Mouse (Mus musculus) liver, embryonic 12.5 days (tissue): ENCODE results near the gene Fnbp1. TPM values are rescaled to one million over a fixed set of nuclear protein-coding genes. Genes with fewer than 3 reads are reported as not detected.
A peak's percentile ranks its signal among the peaks of the same experiment; 100 is the strongest.

Experiments
- ATAC-seq: fragments of 200-750 bp; cut with Nextera tagmentation; 2 replicates; pipeline ENCODE4 v1.8.0; 2017; ENCODE audit warnings: moderate number of reproducible peaks, mild to moderate bottlenecking, moderate library complexity
- H3K27ac ChIP-seq: fragments of 300-500 bp; sonication (generic); 2 replicates; pipeline ENCODE4 v1.5.1; 2016; ENCODE audit warnings: mild to moderate bottlenecking
- H3K27me3 ChIP-seq: fragments of 300-500 bp; sonication (generic); replicated peaks from 2 replicates; pipeline ENCODE4 v1.6.1; 2016; ENCODE audit warnings: mild to moderate bottlenecking, moderate library complexity
- H3K36me3 ChIP-seq: fragments of 300-500 bp; sonication (generic); 2 replicates; pipeline ENCODE4 v1.6.1; 2016; ENCODE audit warnings: mild to moderate bottlenecking, moderate library complexity
- H3K4me1 ChIP-seq: fragments of 300-500 bp; sonication (generic); 2 replicates; pipeline ENCODE4 v1.6.1; 2016
- H3K4me2 ChIP-seq: fragments of 300-500 bp; sonication (generic); 2 replicates; pipeline ENCODE4 v1.6.1; 2016; ENCODE audit warnings: mild to moderate bottlenecking, moderate library complexity
- H3K4me3 ChIP-seq: fragments of 300-500 bp; sonication (generic); 2 replicates; pipeline ENCODE4 v1.5.1; 2016; ENCODE audit warnings: mild to moderate bottlenecking, moderate library complexity
- H3K9ac ChIP-seq: fragments of 300-500 bp; sonication (generic); 2 replicates; pipeline ENCODE4 v1.6.1; 2016; ENCODE audit warnings: mild to moderate bottlenecking, moderate library complexity
- H3K9me3 ChIP-seq: fragments of 300-500 bp; sonication (generic); replicated peaks from 2 replicates; pipeline ENCODE4 v1.6.1; 2016; ENCODE audit warnings: mild to moderate bottlenecking, moderate library complexity
- WGBS: fragments of 180-500 bp; shearing (Covaris S2); methylation state at CpG from one replicate; pipeline ENCODE4 v1.1.7; 2016; ENCODE audit not compliant: insufficient replicate concordance; 5-methylcytosine and 5-hydroxymethylcytosine counted together
- polyA plus RNA-seq: library from polyadenylated mRNA; unstranded; fragments of >200 nt; fragmentation: Nextera tagmentation; extraction: Ambion mirVana; gene quantifications from 2 replicates; pipeline ENCODE4 v1.2.1, GENCODE M21; 2016

Fnbp1 gene
- polyA plus RNA-seq, 1 experiment from 2014 or later: 11.1 TPM

DNA sequence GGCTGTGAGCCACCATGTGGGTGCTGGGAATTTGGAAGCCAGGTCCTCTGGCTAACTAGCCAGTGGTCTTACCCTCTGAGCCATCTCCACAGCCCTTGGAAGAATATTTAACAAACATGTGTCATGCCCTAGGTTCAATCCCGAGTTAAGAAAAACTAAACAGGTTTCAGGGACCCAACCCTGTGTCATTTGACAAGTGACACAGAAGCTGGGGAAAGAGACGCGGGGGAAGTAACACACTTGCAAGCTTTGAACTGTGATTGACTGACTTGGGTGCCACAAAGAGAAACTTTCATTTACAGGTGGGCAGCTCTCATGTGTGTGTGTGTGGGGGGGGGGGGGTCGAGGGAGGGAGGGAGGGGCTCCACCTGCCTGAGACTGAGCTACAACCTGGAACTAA is 7.8 kb downstream of the Fnbp1 start:
- 63% methylated on average over 3 of the region's 4 CpGs for WGBS
- H3K4me3 ChIP-seq: no peak overlapping the region
- no peaks in the 10 kb centered on the region for H3K27me3 ChIP-seq
- no peaks in the 10 kb centered on the region for H3K9me3 ChIP-seq
- H3K4me1 ChIP-seq: peaks cover 71% of the 10 kb centered on the region
- H3K36me3 ChIP-seq: no peaks in the 10 kb centered on the region
- no peak overlapping the region for H3K9ac ChIP-seq
- no peak for ATAC-seq
- no peak overlapping the region for H3K27ac ChIP-seq
- no peak overlapping the region for H3K4me2 ChIP-seq

DNA sequence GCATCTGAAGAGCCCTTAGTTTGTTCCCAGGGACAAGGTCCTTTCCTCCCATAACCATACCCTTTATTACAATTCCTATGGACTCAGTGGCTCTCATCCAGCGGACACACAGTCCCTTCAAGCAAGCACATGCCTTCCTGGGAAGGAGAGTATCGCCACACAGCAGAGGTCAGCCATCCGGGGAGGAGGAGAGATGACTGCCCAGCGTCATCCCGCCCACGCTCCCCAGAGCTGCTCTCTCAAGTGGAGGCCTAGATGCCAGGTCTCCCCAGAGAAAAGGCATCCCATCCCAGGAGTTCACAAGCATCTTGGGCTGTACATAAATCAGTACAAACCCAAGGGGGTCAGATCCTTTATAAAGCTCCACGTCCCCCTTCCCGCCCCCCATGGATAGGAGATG is 9.1 kb downstream of the Fnbp1 start:
- no peak overlapping the region for H3K9ac ChIP-seq
- WGBS: 74% methylated on average over 8 of the region's 8 CpGs
- H3K27me3 ChIP-seq: no peaks in the 10 kb centered on the region
- H3K4me2 ChIP-seq: no peak overlapping the region
- no peaks in the 10 kb centered on the region for H3K36me3 ChIP-seq
- no peak overlapping the region for H3K27ac ChIP-seq
- peaks cover 74% of the 10 kb centered on the region for H3K4me1 ChIP-seq
- no peak for ATAC-seq
- no peaks in the 10 kb centered on the region for H3K9me3 ChIP-seq
- H3K4me3 ChIP-seq: no peak overlapping the region

DNA sequence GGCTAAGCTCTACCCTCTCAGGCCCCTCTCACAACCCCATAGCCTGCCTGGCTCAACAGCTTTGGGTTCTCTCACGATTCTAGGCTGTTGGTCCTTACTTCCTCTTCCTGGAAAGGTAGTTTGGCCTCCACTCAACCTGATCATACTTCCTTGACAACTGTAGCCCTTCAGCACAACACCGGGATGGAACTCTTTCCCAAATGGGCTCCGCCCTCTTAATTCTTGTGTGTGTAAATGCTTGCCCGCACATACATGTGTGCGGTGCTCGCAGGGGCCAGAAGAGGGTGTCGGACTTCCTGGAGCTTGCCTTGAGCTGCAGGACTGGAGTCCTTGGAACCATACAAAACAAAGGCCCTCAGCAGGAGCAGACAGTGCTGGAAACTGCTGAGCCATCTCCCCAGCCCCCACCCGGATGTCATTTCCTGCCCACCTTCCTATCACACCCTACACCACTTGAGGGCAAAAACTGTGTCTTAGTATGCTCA is 11.0 kb downstream of the Fnbp1 start:
- Histone ChIP-seq H3K4me1 (peaks cover 75% of the 10 kb centered on the region), H3K4me2 (peak overlapping the region; percentile 15), H3K4me3 (no peak overlapping the region), H3K27me3 (no peaks in the 10 kb centered on the region), H3K9ac (peak overlapping the region; percentile 44; the same call in 1 of the 2 replicates), H3K36me3 (no peaks in the 10 kb centered on the region), H3K9me3 (no peaks in the 10 kb centered on the region), H3K27ac (peak overlapping the region; percentile 69)
- ATAC-seq: peak; percentile 51
- WGBS: 20% methylated on average over 8 of the region's 8 CpGs

DNA sequence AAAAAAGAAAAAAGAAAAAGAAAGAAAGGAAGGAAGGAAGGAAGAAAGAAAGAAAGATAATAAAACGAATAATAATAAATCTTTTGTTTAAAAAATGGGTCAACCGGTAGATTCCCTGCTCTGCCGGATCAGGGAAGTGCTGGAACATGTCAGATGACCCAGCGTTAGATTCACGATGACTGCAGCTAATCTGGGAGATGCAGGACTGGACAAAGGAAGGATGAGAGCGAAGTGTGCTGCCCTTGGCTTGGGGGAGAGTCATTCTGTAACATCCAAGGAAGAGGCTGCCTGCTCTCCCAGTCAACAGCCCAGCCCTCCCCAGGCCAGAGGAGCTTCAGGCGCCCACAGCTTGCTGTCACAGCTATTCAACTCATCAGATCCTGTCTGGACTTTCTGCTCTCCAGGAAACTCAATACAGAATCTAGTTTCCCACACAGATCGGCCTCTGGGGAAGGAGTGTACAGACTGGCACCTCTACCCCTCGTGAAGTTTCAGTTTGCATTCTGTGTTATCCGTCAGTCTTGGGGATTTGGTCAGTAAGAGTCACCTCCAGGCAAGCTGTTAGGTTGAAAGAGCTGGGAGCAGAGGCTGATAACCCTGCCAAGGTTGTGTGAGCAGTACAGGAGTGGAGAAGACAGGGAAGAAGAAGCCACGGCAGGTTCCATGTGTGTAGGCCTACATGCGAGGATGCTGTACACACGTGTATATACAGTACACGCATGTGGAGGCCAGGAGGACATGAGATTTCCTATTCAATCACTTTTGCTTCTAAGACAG is 11.9 kb downstream of the Fnbp1 start:
- Histone ChIP-seq H3K9me3 (no peaks in the 10 kb centered on the region), H3K4me3 (no peak overlapping the region), H3K27ac (peak overlapping the region; percentile 69), H3K9ac (no peak overlapping the region), H3K27me3 (no peaks in the 10 kb centered on the region), H3K36me3 (no peaks in the 10 kb centered on the region), H3K4me1 (peaks cover 75% of the 10 kb centered on the region), H3K4me2 (no peak overlapping the region)
- ATAC-seq: no peak
- WGBS: 62% methylated on average over 14 of the region's 14 CpGs

DNA sequence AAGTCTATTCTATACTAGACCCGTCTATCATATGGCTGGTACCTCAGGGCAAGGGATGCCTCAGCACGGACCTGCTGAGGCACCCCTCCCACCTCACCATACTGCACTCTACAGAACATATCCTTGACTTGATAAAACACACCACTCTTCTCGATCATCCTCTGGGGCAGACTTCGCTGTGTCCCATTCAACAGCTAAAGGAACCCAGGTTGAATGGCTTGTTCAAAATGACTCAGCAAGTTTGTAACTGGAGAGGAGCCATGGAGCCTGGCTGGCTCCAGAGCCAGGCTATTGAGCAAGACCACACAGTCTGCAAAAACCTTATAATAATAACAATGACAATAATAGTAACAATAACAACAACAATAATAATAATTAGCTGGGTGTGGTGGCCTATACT is 13.9 kb downstream of the Fnbp1 start:
- peaks cover 79% of the 10 kb centered on the region for H3K4me1 ChIP-seq
- ATAC-seq: peak; percentile 48; the same call in 1 of the 2 replicates
- 42% methylated on average over 4 of the region's 4 CpGs for WGBS

DNA sequence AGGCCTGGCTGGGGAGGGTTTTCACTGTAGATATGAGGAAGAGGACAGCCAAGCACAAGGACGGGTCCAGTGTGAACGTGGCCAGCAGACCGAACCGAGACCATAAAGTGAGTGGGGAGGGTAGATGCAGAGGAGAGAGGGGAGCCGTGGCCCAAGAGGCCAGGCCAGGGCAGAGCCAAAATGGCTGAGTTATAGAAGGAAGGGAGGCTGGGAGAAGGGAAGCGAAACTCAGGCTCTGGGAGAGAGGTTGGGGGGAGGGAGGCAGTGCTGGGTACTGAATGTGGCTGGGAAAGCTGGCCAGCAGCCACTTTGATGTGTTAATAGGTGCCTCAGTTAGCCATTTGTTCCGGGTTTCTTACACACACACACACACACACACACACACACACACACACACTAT is 14.6 kb downstream of the Fnbp1 start:
- no peaks in the 10 kb centered on the region for H3K9me3 ChIP-seq
- peak; percentile 22; the same call in 1 of the 2 replicates for ATAC-seq
- H3K27me3 ChIP-seq: no peaks in the 10 kb centered on the region
- H3K4me2 ChIP-seq: peak overlapping the region; percentile 11; the same call in 1 of the 2 replicates
- H3K9ac ChIP-seq: no peak overlapping the region
- H3K4me1 ChIP-seq: peaks cover 76% of the 10 kb centered on the region
- 60% methylated on average over 7 of the region's 7 CpGs for WGBS
- H3K4me3 ChIP-seq: no peak overlapping the region
- no peaks in the 10 kb centered on the region for H3K36me3 ChIP-seq
- H3K27ac ChIP-seq: peak overlapping the region; percentile 38; the same call in 1 of the 2 replicates

More for the DNA sequence above, 13.9 kb downstream of the Fnbp1 start:
- Histone ChIP-seq H3K9me3 (no peaks in the 10 kb centered on the region), H3K4me2 (0 out of 2 replicates have a peak overlapping the region, but pooled peaks have one; percentile 11), H3K4me3 (no peak overlapping the region), H3K36me3 (no peaks in the 10 kb centered on the region), H3K9ac (no peak overlapping the region), H3K27ac (peak overlapping the region; percentile 47; the same call in 1 of the 2 replicates), H3K27me3 (no peaks in the 10 kb centered on the region)

DNA sequence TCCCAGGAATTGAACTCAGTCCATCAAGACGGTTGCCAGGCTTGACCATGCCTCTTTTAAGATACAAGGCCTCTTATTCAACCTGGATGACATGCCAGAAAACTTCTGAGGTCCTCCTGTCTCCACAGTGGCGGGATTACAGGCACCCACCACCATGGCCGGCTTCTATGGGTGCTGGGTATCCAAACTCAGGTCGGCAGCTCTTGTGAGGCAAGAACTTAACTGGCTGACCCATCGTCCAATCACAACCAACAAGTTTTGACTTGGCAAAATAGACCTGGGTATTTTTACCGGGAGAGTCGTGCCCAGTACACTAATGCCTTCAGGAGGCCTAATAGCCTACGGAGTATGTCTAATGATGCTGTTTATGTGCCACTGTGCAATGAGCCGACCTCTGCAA is 15.8 kb downstream of the Fnbp1 start:
- peaks cover 72% of the 10 kb centered on the region for H3K4me1 ChIP-seq
- no peaks in the 10 kb centered on the region for H3K9me3 ChIP-seq
- ATAC-seq: no peak
- no peak overlapping the region for H3K9ac ChIP-seq
- no peaks in the 10 kb centered on the region for H3K27me3 ChIP-seq
- no peak overlapping the region for H3K4me3 ChIP-seq
- H3K27ac ChIP-seq: 0 out of 2 replicates have a peak overlapping the region, but pooled peaks have one; percentile 5
- H3K4me2 ChIP-seq: no peak overlapping the region
- no peaks in the 10 kb centered on the region for H3K36me3 ChIP-seq
- 78% methylated on average over 9 of the region's 9 CpGs for WGBS

DNA sequence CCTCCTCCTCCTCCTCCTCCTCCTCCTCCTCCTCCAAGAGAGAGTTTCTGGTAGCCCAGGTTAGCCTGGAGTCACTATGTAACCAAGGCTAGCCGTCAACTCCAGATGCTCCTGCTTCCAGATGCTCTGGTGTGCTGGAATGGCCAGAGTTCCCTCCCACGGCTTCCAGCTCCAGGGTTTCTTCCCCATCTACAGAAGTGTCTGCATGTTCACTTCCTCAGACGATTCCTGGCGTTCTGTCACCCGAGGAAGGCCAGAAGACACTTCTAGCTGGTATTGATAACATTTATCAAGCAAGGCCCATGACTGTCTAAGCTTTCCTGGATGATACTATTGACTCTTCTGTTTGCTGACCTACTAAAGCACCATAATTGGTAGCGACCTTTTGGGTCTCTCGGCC is 16.7 kb downstream of the Fnbp1 start:
- 26% methylated on average over 7 of the region's 7 CpGs for WGBS
- Histone ChIP-seq H3K9me3 (no peaks in the 10 kb centered on the region), H3K27me3 (no peaks in the 10 kb centered on the region), H3K36me3 (no peaks in the 10 kb centered on the region), H3K27ac (peak overlapping the region; percentile 63), H3K9ac (no peak overlapping the region), H3K4me2 (peak overlapping the region; percentile 16), H3K4me3 (no peak overlapping the region), H3K4me1 (peaks cover 69% of the 10 kb centered on the region)
- ATAC-seq: no peak

DNA sequence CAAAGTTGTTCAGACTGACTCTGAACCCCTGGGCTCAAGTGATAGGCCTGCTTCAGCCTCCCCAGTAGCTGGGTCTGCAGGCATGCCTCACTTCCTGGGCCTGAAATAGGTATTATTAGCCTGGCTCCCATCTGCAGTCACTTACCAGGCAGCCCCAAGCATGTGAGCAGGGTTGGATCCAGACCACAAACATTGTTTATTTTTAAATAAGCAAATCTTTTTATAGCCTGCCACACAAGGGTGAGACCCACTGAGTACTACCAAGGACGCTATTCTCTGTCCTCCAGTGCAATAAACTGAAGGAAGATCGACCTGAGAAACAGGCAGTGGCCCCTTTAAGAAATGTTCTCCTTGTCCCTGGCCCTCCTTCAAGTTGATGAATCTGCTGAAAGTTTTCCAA is 17.1 kb downstream of the Fnbp1 start:
- Histone ChIP-seq H3K9me3 (no peaks in the 10 kb centered on the region), H3K4me2 (peak overlapping the region; percentile 16), H3K4me3 (no peak overlapping the region), H3K4me1 (peaks cover 69% of the 10 kb centered on the region), H3K9ac (no peak overlapping the region), H3K27me3 (no peaks in the 10 kb centered on the region), H3K27ac (peak overlapping the region; percentile 63), H3K36me3 (no peaks in the 10 kb centered on the region)
- WGBS: 57% methylated on average over 2 of the region's 2 CpGs
- no peak for ATAC-seq

DNA sequence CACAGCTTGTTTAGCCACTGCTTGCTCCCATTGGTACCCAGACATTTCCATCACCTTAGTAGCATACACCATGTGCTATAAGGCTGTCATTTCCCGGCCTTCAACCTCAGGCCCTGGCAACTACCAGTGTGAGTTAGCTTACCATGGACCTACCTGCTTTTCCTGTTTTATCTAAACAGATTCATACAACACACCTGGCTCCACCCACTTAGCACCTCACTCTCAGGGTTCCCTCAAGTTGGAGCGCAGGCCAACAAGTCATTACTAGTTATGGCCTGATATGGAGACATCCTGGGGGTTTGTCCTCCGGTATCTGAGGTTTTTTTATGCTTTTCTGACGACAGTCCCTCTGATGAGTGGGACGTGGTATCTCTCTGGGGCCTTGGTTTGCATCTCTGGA is 18.3 kb downstream of the Fnbp1 start:
- no peaks in the 10 kb centered on the region for H3K27me3 ChIP-seq
- no peak overlapping the region for H3K27ac ChIP-seq
- H3K9me3 ChIP-seq: no peaks in the 10 kb centered on the region
- H3K36me3 ChIP-seq: no peaks in the 10 kb centered on the region
- H3K4me1 ChIP-seq: peaks cover 69% of the 10 kb centered on the region
- no peak overlapping the region for H3K9ac ChIP-seq
- no peak overlapping the region for H3K4me3 ChIP-seq
- H3K4me2 ChIP-seq: no peak overlapping the region
- 70% methylated on average over 5 of the region's 5 CpGs for WGBS
- ATAC-seq: no peak

DNA sequence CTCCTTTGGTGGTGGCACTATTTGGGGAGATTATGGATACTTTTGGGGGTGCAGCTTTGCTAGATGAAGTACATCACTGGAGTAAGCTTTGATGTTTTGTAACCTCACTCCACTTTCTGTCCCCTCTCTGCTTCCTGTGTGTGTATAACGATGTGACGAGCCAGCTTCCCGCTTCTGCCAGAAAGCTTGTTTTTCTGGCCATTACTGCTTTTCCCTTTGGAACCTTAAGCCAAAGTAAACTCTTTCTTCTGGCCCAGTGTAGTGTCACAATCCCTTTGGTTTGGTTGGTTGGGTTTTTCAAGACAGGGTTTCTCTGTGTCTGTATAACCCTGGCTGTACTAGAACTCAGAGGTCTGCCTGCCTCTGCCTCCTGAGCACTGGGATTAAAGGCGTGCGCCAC is 19.0 kb downstream of the Fnbp1 start:
- Histone ChIP-seq H3K36me3 (no peaks in the 10 kb centered on the region), H3K27ac (no peak overlapping the region), H3K27me3 (no peaks in the 10 kb centered on the region), H3K4me3 (no peak overlapping the region), H3K9me3 (no peaks in the 10 kb centered on the region), H3K9ac (no peak overlapping the region), H3K4me1 (peaks cover 64% of the 10 kb centered on the region), H3K4me2 (no peak overlapping the region)
- no peak for ATAC-seq
- 87% methylated on average over 5 of the region's 5 CpGs for WGBS

DNA sequence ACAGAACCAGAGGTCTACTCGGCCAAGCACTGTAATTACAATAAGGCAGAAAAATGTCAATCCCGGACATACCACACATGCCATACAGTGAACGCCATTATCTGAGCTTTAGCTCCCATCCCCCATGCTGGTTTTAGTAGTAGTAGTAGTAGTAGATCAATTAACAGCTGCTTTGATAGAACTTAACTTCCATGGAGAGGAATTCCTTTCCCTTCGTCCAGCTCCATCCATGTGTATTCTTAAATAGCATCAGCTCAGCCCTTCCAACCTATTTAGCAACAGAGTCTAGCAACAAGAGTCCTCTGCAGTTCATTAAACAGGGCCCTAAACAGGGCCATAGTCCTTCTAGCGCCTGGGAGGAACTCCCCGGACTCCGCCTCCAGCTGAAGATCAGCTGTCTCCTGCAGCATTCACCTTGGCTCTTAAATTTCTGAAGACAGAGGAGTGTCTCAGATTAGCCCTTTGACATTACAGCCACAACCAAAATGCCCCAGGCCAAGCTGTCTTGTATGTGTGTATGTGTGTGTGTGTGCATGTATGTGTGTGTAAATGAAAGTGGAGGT is 20.6 kb downstream of the Fnbp1 start:
- Histone ChIP-seq H3K9ac (no peak overlapping the region), H3K36me3 (no peaks in the 10 kb centered on the region), H3K27me3 (no peaks in the 10 kb centered on the region), H3K27ac (no peak overlapping the region), H3K4me1 (peaks cover 64% of the 10 kb centered on the region), H3K4me2 (no peak overlapping the region), H3K9me3 (no peaks in the 10 kb centered on the region), H3K4me3 (no peak overlapping the region)
- ATAC-seq: no peak
- WGBS: 66% methylated on average over 7 of the region's 7 CpGs
